Mouse (Mus musculus): Measurements from ENCODE around the gene A430005L14Rik.

The A430005L14Rik gene

DNA sequence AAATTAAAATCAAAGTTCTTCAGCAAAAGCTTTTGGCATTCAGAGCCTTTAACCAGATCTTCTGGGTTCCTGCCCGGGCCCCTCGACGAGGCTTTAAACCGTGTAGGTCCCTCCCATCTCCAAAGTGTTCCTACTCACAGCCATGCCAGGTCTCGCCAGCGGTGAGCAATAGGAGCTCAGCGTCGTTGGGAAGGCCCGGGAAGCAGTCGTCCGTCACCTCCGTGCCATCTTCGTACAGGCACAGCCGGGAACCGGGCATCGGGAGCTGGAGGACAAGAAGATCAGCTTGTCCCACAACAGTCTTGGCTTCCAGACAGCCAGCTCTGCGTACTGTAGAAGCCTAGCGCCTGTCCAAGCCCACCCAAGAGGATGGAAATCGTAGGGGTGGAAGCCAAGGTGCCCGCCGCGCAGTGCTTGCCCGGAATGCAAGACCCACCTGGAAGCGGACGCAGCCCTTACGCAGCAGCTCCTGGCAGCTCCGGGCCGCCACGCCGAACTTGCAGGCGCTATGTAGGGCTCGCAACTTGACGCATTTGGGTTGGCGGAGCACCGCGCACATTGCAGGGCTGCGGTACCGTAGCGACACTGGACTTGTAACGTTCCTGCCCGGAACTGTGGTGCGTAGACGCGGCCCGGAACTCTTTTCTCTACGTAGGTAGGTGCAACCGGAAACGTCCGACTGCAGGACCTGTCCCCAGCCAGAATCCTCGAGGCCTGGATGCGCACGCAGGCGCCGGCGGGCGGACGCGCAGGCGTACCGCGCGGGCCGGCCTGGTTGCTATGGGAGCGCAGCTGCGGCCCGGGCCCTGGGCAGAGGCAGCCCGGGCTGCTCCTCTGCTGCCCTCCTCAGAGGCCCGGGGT lies 17.6 kb downstream of the A430005L14Rik start, which contains the start of the genes Dffb and Cep104:
Gene Dffb (minus strand): TSS at position 696 of the 861 bp plus-strand sequence.
Gene Cep104 (plus strand): TSS at position 764 of the 861 bp plus-strand sequence.
- DNase-seq (ENCODE audit: low read depth, low spot score) = peak; percentile 93

DNA sequence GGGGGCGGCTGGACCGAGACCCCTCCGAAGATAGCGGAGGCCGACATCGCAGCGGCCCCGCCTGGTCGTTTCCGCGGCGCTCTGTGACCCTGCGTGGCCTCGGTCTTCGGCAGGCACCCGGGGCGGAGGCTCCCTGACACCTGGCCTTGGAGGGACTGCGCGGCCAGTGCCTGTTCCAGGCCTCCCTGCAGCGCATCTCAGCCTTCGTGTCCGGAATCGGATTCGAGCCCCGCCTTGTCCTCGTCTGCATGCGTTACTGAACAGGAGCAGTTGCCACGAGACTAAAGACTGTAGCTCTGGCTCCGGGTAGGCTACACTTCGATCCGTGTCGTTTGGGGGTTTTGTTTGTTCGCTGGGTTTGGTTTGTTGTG lies 18.2 kb downstream of the A430005L14Rik start:
- no peak for DNase-seq (ENCODE audit: low read depth, low spot score)

DNA sequence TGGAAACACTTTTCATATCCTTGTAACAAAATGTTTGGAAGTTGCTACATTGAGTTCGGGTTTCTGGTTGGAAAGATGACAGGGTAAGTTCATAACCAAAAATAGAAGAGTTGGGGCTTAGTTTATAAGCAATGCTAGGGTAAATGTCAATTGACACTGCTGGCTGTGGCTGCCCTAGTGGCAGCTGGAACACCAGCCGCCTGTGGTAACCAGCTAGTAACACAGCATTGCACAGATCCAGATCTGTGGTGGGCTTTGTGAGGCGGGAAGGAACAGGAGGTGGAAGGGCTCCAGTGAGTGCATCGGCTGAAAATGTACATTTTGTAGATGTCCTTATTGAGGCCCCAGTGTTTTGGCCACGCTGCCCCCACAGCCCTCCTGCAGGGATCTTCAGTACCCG lies 18.7 kb downstream of the A430005L14Rik start:
- DNase-seq (ENCODE audit: low read depth, low spot score) = no peak

DNA sequence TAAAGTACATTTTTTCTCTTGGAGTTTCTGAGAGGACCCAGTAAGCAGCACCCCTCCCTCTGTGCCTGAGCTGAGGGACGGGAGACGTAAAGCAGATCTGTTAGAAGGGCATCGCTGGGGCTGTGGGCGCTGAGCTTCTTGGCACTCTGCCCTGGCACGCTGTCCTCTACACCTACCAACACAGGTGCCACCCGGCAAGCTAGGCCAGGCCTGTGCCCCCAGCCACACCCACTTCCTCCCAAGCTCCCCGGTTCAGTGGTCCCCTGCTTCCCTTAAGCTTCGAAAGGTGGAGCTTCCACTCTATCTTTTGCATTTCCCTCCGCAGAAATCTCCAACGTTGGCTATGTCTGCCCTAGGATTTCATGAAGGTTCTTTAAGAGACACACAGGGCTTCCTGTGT lies 22.2 kb downstream of the A430005L14Rik start:
- DNase-seq (ENCODE audit: low read depth, low spot score) = no peak

DNA sequence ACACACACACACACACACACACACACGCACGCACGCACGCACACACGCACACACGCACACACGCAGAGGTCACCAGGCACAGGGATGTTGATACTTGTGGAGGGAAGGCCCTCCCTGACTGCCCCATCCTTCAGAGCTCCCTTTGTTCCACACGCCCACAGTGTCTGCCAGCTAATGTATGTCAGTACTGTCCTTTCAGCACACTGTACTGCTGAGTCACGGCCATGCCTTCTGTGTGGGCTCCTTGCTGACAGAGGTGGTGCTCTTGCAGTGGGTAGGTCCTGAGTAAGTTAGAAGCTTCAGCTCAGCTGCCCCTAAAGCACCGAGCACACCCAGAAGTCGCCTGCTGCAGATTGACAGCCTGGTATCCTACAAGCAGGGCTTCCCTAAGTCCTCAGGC lies 23.4 kb downstream of the A430005L14Rik start:
- DNase-seq (ENCODE audit: low read depth, low spot score) = no peak

DNA sequence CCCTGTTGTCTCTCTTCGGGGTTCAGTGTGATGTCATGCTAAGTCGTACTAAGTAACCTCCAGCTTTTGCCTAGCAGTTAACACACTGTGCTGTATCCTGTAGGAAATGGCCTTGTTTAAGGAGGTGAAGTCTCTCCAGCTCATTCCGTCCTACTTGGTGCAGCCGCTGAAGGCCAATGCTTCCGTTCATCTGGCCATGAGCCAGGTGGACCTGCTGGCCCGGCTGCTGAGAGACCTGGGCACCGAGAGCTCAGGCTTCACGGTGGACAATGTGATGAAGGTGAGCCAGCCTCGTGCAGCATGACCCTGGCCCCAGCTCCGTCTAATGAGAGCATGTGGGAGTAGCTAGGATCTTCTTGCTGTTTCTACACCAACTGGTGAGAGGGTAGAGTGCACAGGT lies 35.7 kb downstream of the A430005L14Rik start:
- DNase-seq (ENCODE audit: low read depth, low spot score) = no peak

GRCm38 (mm10) chr4:153993505-153993904 lies 36.5 kb downstream of the A430005L14Rik start:
- no peak for DNase-seq (ENCODE audit: low read depth, low spot score)

- no peak for DNase-seq (ENCODE audit: low read depth, low spot score)
Observed at GRCm38 (mm10) chr4:154005488-154005887, 48.5 kb downstream of the A430005L14Rik start.

DNA sequence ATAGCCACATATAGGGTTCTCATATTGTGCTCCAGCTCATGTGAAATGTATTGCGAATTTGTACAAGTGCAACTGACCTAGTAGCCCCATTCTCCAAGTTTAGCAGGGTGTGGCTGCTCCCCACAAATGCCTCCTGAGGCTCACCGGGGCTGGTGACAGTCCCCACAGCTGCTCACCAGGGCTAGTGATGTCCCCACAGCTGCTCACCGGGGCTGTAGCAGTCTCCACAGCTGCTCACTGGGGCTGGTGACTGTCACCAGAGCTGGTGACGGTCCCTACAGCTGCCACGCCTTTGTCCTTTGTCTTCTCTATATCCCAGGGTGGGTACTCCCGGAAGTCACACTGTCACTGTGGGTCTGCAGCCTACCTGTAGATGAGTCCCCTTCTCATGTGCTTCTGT lies 49.2 kb downstream of the A430005L14Rik start:
- no peak for DNase-seq (ENCODE audit: low read depth, low spot score)

- DNase-seq (ENCODE audit: low read depth, low spot score) = no peak
Observed at GRCm38 (mm10) chr4:154007759-154008158, 50.7 kb downstream of the A430005L14Rik start.

DNA sequence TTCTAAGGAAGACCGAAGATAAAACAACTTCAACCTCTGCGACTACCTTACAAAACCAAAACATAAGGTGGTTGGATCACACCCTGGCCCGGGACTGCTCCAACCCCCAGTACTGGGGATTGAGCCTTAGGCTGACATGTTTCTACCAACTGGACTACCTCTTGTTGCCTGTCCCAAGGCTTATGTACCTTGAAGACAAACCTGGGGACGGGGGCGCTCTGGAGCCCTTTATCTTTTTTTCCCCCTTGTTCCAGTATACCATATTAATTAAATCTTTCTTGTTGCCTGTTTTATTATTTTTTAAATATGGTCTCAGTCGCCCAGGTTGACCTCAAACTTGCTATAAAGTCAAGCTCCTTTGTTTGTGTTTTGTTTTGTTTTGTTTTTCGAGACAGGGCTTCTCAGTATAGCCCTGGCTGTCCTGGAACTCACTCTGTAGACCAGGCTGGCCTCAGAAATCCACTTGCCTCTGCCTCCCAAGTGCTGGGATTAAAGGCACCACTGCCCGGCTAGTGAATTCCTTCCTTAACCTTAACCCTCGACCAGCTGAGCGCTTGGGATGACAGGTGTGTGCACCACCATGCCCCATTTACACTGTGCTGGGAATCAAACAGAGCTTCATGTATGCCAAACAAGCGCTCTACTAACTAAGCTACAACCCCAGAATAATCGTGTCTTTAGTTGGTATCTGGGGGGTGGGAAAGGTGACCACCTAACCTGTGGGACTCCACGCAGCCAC lies 54.0 kb downstream of the A430005L14Rik start:
- DNase-seq (ENCODE audit: low read depth, low spot score) = no peak
